Mouse (Mus musculus) mouse trophoblast stem cell (cell line): ENCODE measurements around the gene Gm11239.
"Not testable (repeated sequence)": the region's sequence is repeated elsewhere in the genome, so short reads cannot be mapped to it uniquely, and the experiment has no call there.

ENCODE experiments used
- in situ Hi-C, 2 experiments: fragments of 300-500 bp; cut with MseI, MboI; formaldehyde crosslinking; loops; 2 replicates in 1 of 2; 3 replicates in 1 of 2; pipeline ENCODE4 v1.15.1; 2025

The Gm11239 gene

DNA sequence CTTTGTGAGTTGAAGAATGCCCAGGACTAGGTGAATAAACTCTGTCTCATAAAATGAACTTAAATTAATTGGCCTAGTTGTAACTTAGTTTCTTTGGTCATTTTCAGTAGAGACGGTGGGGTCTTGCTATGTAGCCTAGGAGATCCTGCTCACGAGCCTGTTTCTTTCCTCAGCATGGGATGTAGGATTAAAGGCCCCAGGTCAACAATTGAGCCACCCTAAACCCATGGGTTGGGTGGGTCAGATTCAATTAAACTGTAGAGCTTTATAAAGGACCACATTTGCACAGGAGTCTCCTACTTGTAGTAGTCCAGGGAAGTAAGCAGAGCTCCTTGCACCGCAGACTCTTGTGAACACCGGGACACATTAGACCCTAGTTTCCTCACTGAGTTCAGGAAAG lies at the start of gene Gm11239:
Gene Gm11239 (plus strand): TSS at position 301 of the 400 bp plus-strand sequence.
- in situ Hi-C loops: not testable (repeated sequence)

DNA sequence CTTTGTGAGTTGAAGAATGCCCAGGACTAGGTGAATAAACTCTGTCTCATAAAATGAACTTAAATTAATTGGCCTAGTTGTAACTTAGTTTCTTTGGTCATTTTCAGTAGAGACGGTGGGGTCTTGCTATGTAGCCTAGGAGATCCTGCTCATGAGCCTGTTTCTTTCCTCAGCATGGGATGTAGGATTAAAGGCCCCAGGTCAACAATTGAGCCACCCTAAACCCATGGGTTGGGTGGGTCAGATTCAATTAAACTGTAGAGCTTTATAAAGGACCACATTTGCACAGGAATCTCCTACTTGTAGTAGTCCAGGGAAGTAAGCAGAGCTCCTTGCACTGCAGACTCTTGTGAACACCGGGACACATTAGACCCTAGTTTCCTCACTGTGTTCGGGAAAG lies 45.5 kb upstream of the Gm11239 start, which contains the start of gene Gm11237:
Gene Gm11237 (plus strand): TSS at position 301 of the 400 bp plus-strand sequence.
- in situ Hi-C loops: not testable (repeated sequence)

GRCm38 (mm10) chr4:73637821-73638220 lies 30.3 kb upstream of the Gm11239 start, which contains the start of gene Gm11236:
Gene Gm11236 (plus strand): TSS chr4:73638121.
- in situ Hi-C loops: not testable (repeated sequence)

DNA sequence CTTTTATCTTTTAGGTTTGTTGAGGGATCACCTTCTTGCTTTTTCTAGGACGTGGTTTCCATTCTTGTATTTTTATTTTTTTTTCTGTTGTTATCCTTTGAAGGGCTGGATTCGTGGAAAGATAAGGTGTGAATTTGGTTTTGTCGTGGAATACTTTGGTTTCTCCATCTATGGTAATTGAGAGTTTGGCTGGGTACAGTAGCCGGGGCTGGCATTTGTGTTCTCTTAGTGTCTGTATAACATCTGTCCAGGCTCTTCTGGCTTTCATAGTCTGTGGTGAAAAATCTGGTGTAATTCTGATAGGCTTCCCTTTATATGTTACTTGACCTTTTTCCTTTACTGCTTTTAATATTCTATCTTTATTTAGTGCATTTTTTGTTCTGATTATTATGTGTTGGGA lies 6.3 kb upstream of the Gm11239 start:
- in situ Hi-C loops: not testable (repeated sequence)

DNA sequence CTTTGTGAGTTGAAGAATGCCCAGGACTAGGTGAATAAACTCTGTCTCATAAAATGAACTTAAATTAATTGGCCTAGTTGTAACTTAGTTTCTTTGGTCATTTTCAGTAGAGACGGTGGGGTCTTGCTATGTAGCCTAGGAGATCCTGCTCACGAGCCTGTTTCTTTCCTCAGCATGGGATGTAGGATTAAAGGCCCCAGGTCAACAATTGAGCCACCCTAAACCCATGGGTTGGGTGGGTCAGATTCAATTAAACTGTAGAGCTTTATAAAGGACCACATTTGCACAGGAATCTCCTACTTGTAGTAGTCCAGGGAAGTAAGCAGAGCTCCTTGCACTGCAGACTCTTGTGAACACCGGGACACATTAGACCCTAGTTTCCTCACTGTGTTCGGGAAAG lies 15.1 kb downstream of the Gm11239 start, which contains the start of gene Gm428:
Gene Gm428 (plus strand): TSS at position 301 of the 400 bp plus-strand sequence.
- in situ Hi-C loops: not testable (repeated sequence)

DNA sequence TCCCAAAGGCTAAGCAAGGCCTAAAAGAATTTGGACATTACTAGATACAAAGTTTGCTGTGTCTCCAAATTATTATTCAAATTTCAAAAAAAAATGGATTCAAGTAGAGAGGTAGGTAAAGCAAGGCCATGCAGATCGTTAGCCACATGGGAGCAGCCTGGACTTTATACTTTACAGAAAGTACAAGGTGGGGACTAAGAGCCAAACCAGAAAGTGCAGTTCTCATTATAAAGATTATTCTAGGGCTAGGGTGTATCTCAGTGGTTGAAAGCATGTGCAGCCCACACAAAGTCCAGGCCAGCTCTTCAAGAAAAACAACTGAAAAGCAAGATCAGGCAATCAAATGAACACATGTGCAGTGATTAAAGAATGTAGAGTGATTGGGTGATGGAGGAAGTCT lies 50.6 kb downstream of the Gm11239 start:
- in situ Hi-C loops: loop anchor here in 1 of 2 experiments (25.0 kb wide), 1 partner anchor 131 kb away; no protein-coding TSS in a partner anchor

DNA sequence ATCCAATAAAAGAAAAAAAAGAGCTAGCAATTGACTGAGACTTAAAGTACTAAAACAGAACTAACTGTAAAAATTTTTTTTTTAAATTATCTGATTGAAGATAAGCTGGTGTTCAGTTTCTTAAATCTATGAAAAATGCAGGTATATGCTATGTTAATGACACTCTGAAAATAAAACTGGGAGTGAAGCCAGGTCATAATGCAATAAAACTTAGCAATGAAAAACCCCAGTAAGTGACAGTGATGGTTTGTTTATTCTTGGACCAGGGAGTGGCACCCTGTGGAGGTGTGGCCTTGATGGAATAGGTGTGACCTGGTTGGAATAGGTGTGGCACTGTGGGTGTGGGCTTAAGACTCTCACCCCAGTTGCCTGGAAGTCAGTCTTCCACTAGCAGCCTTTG lies 51.7 kb downstream of the Gm11239 start:
- in situ Hi-C loops: loop anchor here in 1 of 2 experiments (25.0 kb wide), 1 partner anchor 133 kb away; no protein-coding TSS in a partner anchor
